32 mouse cellular contexts compared by ENCODE assay signal in the genomic region with DNA sequence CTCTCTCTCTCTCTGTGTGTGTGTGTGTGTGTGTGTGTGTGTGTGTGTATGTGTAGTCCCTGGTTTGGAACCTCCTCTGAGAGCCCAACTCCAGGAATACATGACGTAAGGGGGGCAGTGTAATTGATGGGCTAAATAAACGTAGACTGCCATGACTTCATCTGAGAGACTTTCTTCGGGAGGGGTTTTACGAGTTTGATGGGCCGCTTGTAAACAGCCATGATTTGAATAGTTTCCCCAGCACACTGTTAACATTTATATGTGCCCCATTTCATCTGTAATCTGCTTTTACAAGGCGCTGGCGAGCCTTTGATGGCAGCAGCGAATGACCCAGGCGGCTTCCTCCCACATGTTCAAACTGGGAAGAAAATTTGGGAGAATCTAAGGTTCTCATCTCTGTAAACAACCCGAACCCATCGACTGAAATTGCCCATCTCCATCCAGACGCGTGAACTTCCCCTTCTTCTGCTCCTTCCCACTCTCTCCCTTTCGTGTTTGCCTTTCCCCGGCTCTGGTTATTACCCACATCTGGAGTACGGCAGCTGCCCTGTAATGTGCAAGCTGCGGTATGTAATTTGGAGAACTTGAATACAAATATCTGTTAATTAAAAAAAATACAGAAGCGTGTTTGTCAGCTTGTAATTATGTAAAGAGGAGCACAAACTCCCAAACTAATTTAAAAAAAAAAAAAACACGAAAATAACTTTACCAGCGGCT. TPM values are rescaled to one million over a fixed set of nuclear protein-coding genes. Genes with fewer than 3 reads are reported as not detected.
DNase-seq lines count a peak whose midpoint lies in the region; ATAC-seq lines count a peak whose summit lies in the region.
"Had no signal": no experiment of that assay in that cellular context is flagged by ENCODE, and none has a peak within 500 bp of the region (broad histone marks: within the 10 kb centered on the region; RNA-seq: fewer than 3 reads in every experiment).

No protein-coding gene starts in this region.

- 32% methylated on average over 20 of the region's 20 CpGs for WGBS in kidney, embryonic 15.5 days
- WGBS in limb, embryonic 10.5 days, result 52% methylated on average over 20 of the region's 20 CpGs
- WGBS in limb, embryonic 15.5 days, result 23% methylated on average over 20 of the region's 20 CpGs

- H3K27me3 ChIP-seq in kidney, embryonic 15.5 days, result 0 out of 2 replicates have a peak, but pooled peaks cover 6% of the 10 kb centered on the region
- H3K27me3 ChIP-seq in limb, embryonic 10.5 days (ENCODE audit: low read depth, poor library complexity, severe bottlenecking), result no peaks in the 10 kb centered on the region
- no peaks in the 10 kb centered on the region; the same call in 1 of the 2 replicates for H3K27me3 ChIP-seq in limb, embryonic 15.5 days
- H3K27me3 ChIP-seq: forebrain, embryonic 13.5 days; hindbrain, embryonic 12.5 days; intestine, embryonic 15.5 days; liver, embryonic 13.5 days; megakaryocyte, embryonic 14.5 days; midbrain, embryonic 13.5 days had no signal

- DNase-seq in kidney, adult 18-20 months, result no peak
- peak; percentile 35 for DNase-seq in brain, adult 2 months (ENCODE audit: low read depth, low spot score)
- peak; percentile 32 for DNase-seq in limb, embryonic 10.5 days (ENCODE audit: low spot score)
- DNase-seq in left cerebral cortex, adult 9 months (ENCODE audit: low spot score in 2 of 2), result no peak
- no peak for DNase-seq in cerebellum, postnatal 36 days
- DNase-seq: adrenal gland, adult 2 months; B cell, adult 2 months; cerebellum, adult 8-10 months; cerebellum, postnatal 25 days; gastrocnemius, postnatal 14 days; heart, postnatal 36 days; kidney, adult 8-10 months; kidney, postnatal 4 days; left cerebral cortex, postnatal 4 days; liver, embryonic 13.5 days; lung, adult 18-20 months; lung, postnatal 4 days; right cerebral cortex, postnatal 4 days; thymus, adult 2 months; thymus, postnatal 36 days had no signal

- H3K27ac ChIP-seq in kidney, embryonic 15.5 days, result no peak overlapping the region
- no peak overlapping the region for H3K27ac ChIP-seq in limb, embryonic 10.5 days
- no peak overlapping the region for H3K27ac ChIP-seq in limb, embryonic 15.5 days
- H3K27ac ChIP-seq: forebrain, embryonic 13.5 days; heart, embryonic 10.5 days; hindbrain, embryonic 12.5 days; hindbrain, postnatal 0 days; intestine, embryonic 15.5 days; liver, embryonic 13.5 days; midbrain, embryonic 13.5 days had no signal

- H3K9me3 ChIP-seq in kidney, embryonic 15.5 days (replicated peaks), result no peaks in the 10 kb centered on the region
- H3K9me3 ChIP-seq in limb, embryonic 10.5 days (replicated peaks), result no peaks in the 10 kb centered on the region
- no peaks in the 10 kb centered on the region for H3K9me3 ChIP-seq in limb, embryonic 15.5 days
- H3K9me3 ChIP-seq: forebrain, embryonic 13.5 days; heart, embryonic 10.5 days; hindbrain, embryonic 12.5 days; intestine, embryonic 15.5 days; liver, embryonic 13.5 days; megakaryocyte, embryonic 14.5 days; midbrain, embryonic 13.5 days had no signal

- H3K4me3 ChIP-seq in kidney, embryonic 15.5 days (replicated peaks), result no peak overlapping the region
- no peak overlapping the region for H3K4me3 ChIP-seq in limb, embryonic 10.5 days
- H3K4me3 ChIP-seq in limb, embryonic 15.5 days, result no peak overlapping the region
- H3K4me3 ChIP-seq: erythroblast, embryonic 14.5 days; forebrain, embryonic 13.5 days; heart, embryonic 10.5 days; hindbrain, embryonic 12.5 days; intestine, embryonic 15.5 days; liver, embryonic 13.5 days; megakaryocyte, embryonic 14.5 days; midbrain, embryonic 13.5 days had no signal

- no peak overlapping the region for H3K9ac ChIP-seq in kidney, embryonic 15.5 days
- H3K9ac ChIP-seq in limb, embryonic 15.5 days, result no peak overlapping the region
- H3K9ac ChIP-seq: forebrain, embryonic 13.5 days; hindbrain, embryonic 12.5 days; intestine, embryonic 15.5 days; liver, embryonic 13.5 days; midbrain, embryonic 13.5 days had no signal

- no peak for ATAC-seq in kidney, embryonic 15.5 days (replicated peaks; ENCODE audit: low FRiP score)
- ATAC-seq in limb, embryonic 15.5 days (ENCODE audit: insufficient number of reproducible peaks, low FRiP score, low TSS enrichment, low read depth), result no peak
- ATAC-seq: activated CD4-positive, CD25-positive, alpha-beta regulatory T cell, adult 4 months; forebrain, embryonic 13.5 days; hindbrain, postnatal 0 days; intestine, embryonic 15.5 days; lung, postnatal 0 days; midbrain, embryonic 13.5 days had no signal

- H3K36me3 ChIP-seq in kidney, embryonic 15.5 days, result no peaks in the 10 kb centered on the region
- no peaks in the 10 kb centered on the region for H3K36me3 ChIP-seq in limb, embryonic 10.5 days
- H3K36me3 ChIP-seq in limb, embryonic 15.5 days, result no peaks in the 10 kb centered on the region
- H3K36me3 ChIP-seq: heart, embryonic 10.5 days; hindbrain, embryonic 12.5 days; intestine, embryonic 15.5 days; liver, embryonic 13.5 days; midbrain, embryonic 13.5 days had no signal

- 0 out of 2 replicates have a peak overlapping the region, but pooled peaks have one; percentile 9 for H3K4me2 ChIP-seq in kidney, embryonic 15.5 days
- H3K4me2 ChIP-seq in limb, embryonic 15.5 days, result 0 out of 2 replicates have a peak overlapping the region, but pooled peaks have one; percentile 6
- H3K4me2 ChIP-seq: forebrain, embryonic 13.5 days; hindbrain, embryonic 12.5 days; intestine, embryonic 15.5 days; liver, embryonic 13.5 days; midbrain, embryonic 13.5 days had no signal

- H3K4me1 ChIP-seq in kidney, embryonic 15.5 days, result 0 out of 2 replicates have a peak, but pooled peaks cover 9% of the 10 kb centered on the region
- peaks cover 13% of the 10 kb centered on the region; the same call in 1 of the 2 replicates for H3K4me1 ChIP-seq in limb, embryonic 10.5 days
- H3K4me1 ChIP-seq in limb, embryonic 15.5 days, result peaks cover 5% of the 10 kb centered on the region; the same call in 1 of the 2 replicates
- H3K4me1 ChIP-seq: forebrain, embryonic 13.5 days; heart, embryonic 10.5 days; hindbrain, embryonic 12.5 days; intestine, embryonic 15.5 days; liver, embryonic 13.5 days; megakaryocyte, embryonic 14.5 days; midbrain, embryonic 13.5 days had no signal

RNA-seq across cellular contexts. Expression of gene Kirrel3, which starts 34.7 kb away (rescaled TPM):
- polyA plus RNA-seq in kidney, embryonic 15.5 days (2015; fragmentation: Nextera tagmentation; extraction: Ambion mirVana), result 3.1 and 3.4 TPM in 2 replicates
- polyA plus RNA-seq in limb, embryonic 10.5 days (2016; fragmentation: Nextera tagmentation; extraction: Ambion mirVana), result 1.1 and 2.2 TPM in 2 replicates
- 9.8 and 13.5 TPM in 2 replicates for polyA plus RNA-seq in limb, embryonic 15.5 days (2015; fragmentation: Nextera tagmentation; extraction: Ambion mirVana)
- polyA plus RNA-seq: activated CD4-positive, CD25-positive, alpha-beta regulatory T cell, adult 4 months; erythroblast, embryonic 14.5 days had no signal

Comparison
In these comparisons a context has a peak if more than half of its experiments do, and no peak if none do; other contexts are left out.
1. DNase-seq: peak in brain, adult 2 months (single experiment) and limb, embryonic 10.5 days (single experiment); none in kidney, adult 18-20 months (single experiment), left cerebral cortex, adult 9 months (0 of 2) and cerebellum, postnatal 36 days (0 of 2).